In genomic region chr9:21283591-21283990, GRCm38 (mm10) we compare ENCODE assay signal across 28 mouse cellular contexts. TPM values are rescaled to one million over a fixed set of nuclear protein-coding genes. Genes with fewer than 3 reads are reported as not detected.
A peak's percentile ranks its signal among the peaks of the same experiment; 100 is the strongest.
DNase-seq lines count a peak whose midpoint lies in the region; ATAC-seq and TF ChIP-seq lines count a peak whose summit lies in the region.
"Had no signal": no experiment of that assay in that cellular context is flagged by ENCODE, and none has a peak within 500 bp of the region (broad histone marks: within the 10 kb centered on the region; RNA-seq: fewer than 3 reads in every experiment).

No protein-coding gene starts in this region.

- intact Hi-C loops in left cerebral cortex, adult 2 months (cut with DNase I), result no loop called here

- H3K27ac ChIP-seq in forebrain, postnatal 0 days (ENCODE audit: low read depth, low read length), result no peak overlapping the region
- H3K27ac ChIP-seq in forebrain, embryonic 14.5 days (ENCODE audit: low read depth, low read length), result no peak overlapping the region
- no peak overlapping the region for H3K27ac ChIP-seq in left cerebral cortex, adult 2 months
- H3K27ac ChIP-seq in midbrain, postnatal 0 days (ENCODE audit: low read depth, low read length), result no peak overlapping the region
- no peak overlapping the region for H3K27ac ChIP-seq in midbrain, embryonic 14.5 days (replicated peaks; ENCODE audit: low read depth, low read length)
- no peak overlapping the region for H3K27ac ChIP-seq in stomach, postnatal 0 days (replicated peaks)
- H3K27ac ChIP-seq: embryonic facial prominence, embryonic 13.5 days; forebrain, embryonic 12.5 days; hindbrain, embryonic 10.5 days; limb, embryonic 15.5 days had no signal

- peaks cover 10% of the 10 kb centered on the region; the same call in 1 of the 2 replicates for H3K4me1 ChIP-seq in forebrain, postnatal 0 days (ENCODE audit: insufficient read depth)
- H3K4me1 ChIP-seq in forebrain, embryonic 14.5 days (ENCODE audit: control insufficient read depth, insufficient read depth, low read length), result peaks cover 11% of the 10 kb centered on the region
- H3K4me1 ChIP-seq in midbrain, postnatal 0 days (ENCODE audit: insufficient read depth, low read length), result peaks cover 9% of the 10 kb centered on the region; the same call in 1 of the 2 replicates
- peaks cover 15% of the 10 kb centered on the region for H3K4me1 ChIP-seq in midbrain, embryonic 14.5 days (ENCODE audit: control insufficient read depth, insufficient read depth, low read length)
- H3K4me1 ChIP-seq in stomach, postnatal 0 days (replicated peaks; ENCODE audit: control insufficient read depth, insufficient read depth), result peaks cover 6% of the 10 kb centered on the region; the same call in 1 of the 2 replicates

- peak; percentile 29 for TF ChIP-seq CTCF in forebrain, postnatal 0 days (IDR thresholded peaks at IDR 0.05; ENCODE audit: low read depth)
- peak; percentile 8 for TF ChIP-seq CTCF in left cerebral cortex, adult 2 months (IDR thresholded peaks at IDR 0.05)
- TF ChIP-seq CTCF in midbrain, postnatal 0 days (IDR thresholded peaks at IDR 0.05), result peak; percentile 31; the same call in 1 of the 2 replicates
- TF ChIP-seq CTCF in stomach, postnatal 0 days (IDR thresholded peaks at IDR 0.05; ENCODE audit: low read depth), result peak; percentile 45

- no peaks in the 10 kb centered on the region for H3K27me3 ChIP-seq in forebrain, postnatal 0 days (ENCODE audit: insufficient read depth, low read length)
- no peaks in the 10 kb centered on the region for H3K27me3 ChIP-seq in forebrain, embryonic 14.5 days (replicated peaks; ENCODE audit: control insufficient read depth, insufficient read depth, low read length)
- H3K27me3 ChIP-seq in midbrain, postnatal 0 days (ENCODE audit: insufficient read depth, low read length), result no peaks in the 10 kb centered on the region
- H3K27me3 ChIP-seq in midbrain, embryonic 14.5 days (ENCODE audit: control insufficient read depth, insufficient read depth, low read length), result no peaks in the 10 kb centered on the region
- no peaks in the 10 kb centered on the region for H3K27me3 ChIP-seq in stomach, postnatal 0 days (ENCODE audit: control insufficient read depth, insufficient read depth, low read length)
- H3K27me3 ChIP-seq: embryonic facial prominence, embryonic 13.5 days; forebrain, embryonic 12.5 days; limb, embryonic 15.5 days; Patski had no signal

- peaks cover 48% of the 10 kb centered on the region for H3K36me3 ChIP-seq in forebrain, postnatal 0 days (ENCODE audit: insufficient read depth)
- peaks cover 64% of the 10 kb centered on the region for H3K36me3 ChIP-seq in forebrain, embryonic 14.5 days (ENCODE audit: control insufficient read depth, insufficient read depth, low read length)
- H3K36me3 ChIP-seq in midbrain, postnatal 0 days (ENCODE audit: insufficient read depth, low read length), result peaks cover 48% of the 10 kb centered on the region
- peaks cover 56% of the 10 kb centered on the region for H3K36me3 ChIP-seq in midbrain, embryonic 14.5 days (ENCODE audit: control insufficient read depth, insufficient read depth, low read length)
- peaks cover 28% of the 10 kb centered on the region for H3K36me3 ChIP-seq in stomach, postnatal 0 days (ENCODE audit: control insufficient read depth, insufficient read depth, low read length)

- no peaks in the 10 kb centered on the region for H3K9me3 ChIP-seq in forebrain, postnatal 0 days (ENCODE audit: low read length)
- H3K9me3 ChIP-seq in forebrain, embryonic 14.5 days (replicated peaks; ENCODE audit: control insufficient read depth, low read length), result no peaks in the 10 kb centered on the region
- no peaks in the 10 kb centered on the region for H3K9me3 ChIP-seq in midbrain, postnatal 0 days (ENCODE audit: low read length)
- H3K9me3 ChIP-seq in midbrain, embryonic 14.5 days (ENCODE audit: control insufficient read depth, low read length), result no peaks in the 10 kb centered on the region
- H3K9me3 ChIP-seq in stomach, postnatal 0 days (ENCODE audit: control insufficient read depth, low read length), result no peaks in the 10 kb centered on the region
- H3K9me3 ChIP-seq: embryonic facial prominence, embryonic 13.5 days; forebrain, embryonic 12.5 days; hindbrain, embryonic 10.5 days; limb, embryonic 15.5 days had no signal

- WGBS in forebrain, postnatal 0 days, result 93% methylated on average over 5 of the region's 5 CpGs
- 93% methylated on average over 5 of the region's 5 CpGs for WGBS in forebrain, embryonic 14.5 days
- WGBS in midbrain, postnatal 0 days, result 90% methylated on average over 5 of the region's 5 CpGs
- 89% methylated on average over 5 of the region's 5 CpGs for WGBS in midbrain, embryonic 14.5 days
- 90% methylated on average over 5 of the region's 5 CpGs for WGBS in stomach, postnatal 0 days

- no peak for ATAC-seq in forebrain, postnatal 0 days
- ATAC-seq in forebrain, embryonic 14.5 days, result no peak
- no peak for ATAC-seq in midbrain, postnatal 0 days (ENCODE audit: low FRiP score)
- ATAC-seq in midbrain, embryonic 14.5 days (ENCODE audit: low FRiP score, low TSS enrichment), result no peak
- ATAC-seq in stomach, postnatal 0 days (ENCODE audit: low FRiP score, low TSS enrichment), result no peak
- ATAC-seq: activated CD4-positive, CD25-positive, alpha-beta regulatory T cell, adult 4 months; Patski had no signal

- DNase-seq in forebrain, postnatal 0 days, result no peak
- no peak for DNase-seq in forebrain, embryonic 14.5 days (ENCODE audit: low spot score)
- DNase-seq in left cerebral cortex, adult 2 months (ENCODE audit: extremely low spot score in 1 of 2, low spot score in 2 of 2), result no peak
- no peak for DNase-seq in left cerebral cortex, adult 8-10 months (ENCODE audit: low spot score in 2 of 2)
- no peak for DNase-seq in midbrain, postnatal 0 days (ENCODE audit: low spot score)
- no peak for DNase-seq in midbrain, embryonic 14.5 days
- DNase-seq in stomach, postnatal 0 days (ENCODE audit: low spot score), result no peak
- no peak for DNase-seq in spleen, postnatal 14 days (ENCODE audit: low spot score in 2 of 2)
- DNase-seq: adrenal gland, postnatal 10 days; cerebellum, adult 2 months; cerebellum, postnatal 25 days; embryo, embryonic 11 days; layer of hippocampus, adult 9-11 months; left cerebral cortex, postnatal 4 days; right cerebral cortex, postnatal 25 days; spleen, adult 18-20 months; thymus, postnatal 14 days had no signal

- H3K4me3 ChIP-seq in forebrain, postnatal 0 days (ENCODE audit: low read depth, low read length), result no peak overlapping the region
- no peak overlapping the region for H3K4me3 ChIP-seq in forebrain, embryonic 14.5 days (ENCODE audit: low read depth, low read length)
- H3K4me3 ChIP-seq in left cerebral cortex, adult 2 months, result no peak overlapping the region
- H3K4me3 ChIP-seq in midbrain, postnatal 0 days (ENCODE audit: low read depth, low read length), result no peak overlapping the region
- H3K4me3 ChIP-seq in midbrain, embryonic 14.5 days (replicated peaks; ENCODE audit: low read depth, low read length), result no peak overlapping the region
- no peak overlapping the region for H3K4me3 ChIP-seq in stomach, postnatal 0 days (ENCODE audit: low read depth, low read length)
- H3K4me3 ChIP-seq: embryonic facial prominence, embryonic 13.5 days; erythroblast, embryonic 14.5 days; forebrain, embryonic 12.5 days; hindbrain, embryonic 10.5 days; limb, embryonic 15.5 days had no signal

- no peak for TF ChIP-seq EP300 in stomach, postnatal 0 days (optimal IDR thresholded peaks at IDR 0.05)

- H3K9ac ChIP-seq in forebrain, postnatal 0 days, result no peak overlapping the region
- H3K9ac ChIP-seq in forebrain, embryonic 14.5 days (ENCODE audit: low read length), result no peak overlapping the region
- no peak overlapping the region for H3K9ac ChIP-seq in midbrain, postnatal 0 days (replicated peaks; ENCODE audit: low read length, poor library complexity, severe bottlenecking)
- H3K9ac ChIP-seq in midbrain, embryonic 14.5 days (replicated peaks; ENCODE audit: low read length), result no peak overlapping the region
- H3K9ac ChIP-seq in stomach, postnatal 0 days (ENCODE audit: low read length), result no peak overlapping the region
- H3K9ac ChIP-seq: embryonic facial prominence, embryonic 13.5 days; forebrain, embryonic 12.5 days; limb, embryonic 15.5 days had no signal

- no peak overlapping the region for H3K4me2 ChIP-seq in forebrain, postnatal 0 days (ENCODE audit: low read depth)
- no peak overlapping the region for H3K4me2 ChIP-seq in forebrain, embryonic 14.5 days (ENCODE audit: low read length)
- no peak overlapping the region for H3K4me2 ChIP-seq in midbrain, postnatal 0 days (ENCODE audit: low read depth, low read length, poor library complexity, severe bottlenecking)
- H3K4me2 ChIP-seq in midbrain, embryonic 14.5 days (ENCODE audit: low read length), result no peak overlapping the region
- no peak overlapping the region for H3K4me2 ChIP-seq in stomach, postnatal 0 days (replicated peaks; ENCODE audit: low read depth)
- H3K4me2 ChIP-seq: embryonic facial prominence, embryonic 13.5 days; forebrain, embryonic 12.5 days; heart, embryonic 11.5 days; limb, embryonic 15.5 days; midbrain, embryonic 11.5 days had no signal

RNA-seq across cellular contexts. Expression of gene Kri1, which starts 4.2 kb away (rescaled TPM):
- total RNA-seq in forebrain, postnatal 0 days (2014; rRNA removed), result 27.6 and 28.1 TPM in 2 replicates
- 7.1 and 11.9 TPM in 2 replicates for polyA plus RNA-seq in forebrain, postnatal 0 days (2015; fragmentation: Nextera tagmentation; extraction: Ambion mirVana)
- polyA plus RNA-seq in forebrain, embryonic 14.5 days (2014; fragmentation: Nextera tagmentation; extraction: Ambion mirVana), result 9.8 and 14.6 TPM in 2 replicates
- 10 to 100 TPM; 43.3 to 46.1 TPM for total RNA-seq in left cerebral cortex, adult 2 months (2021)
- 10 to 100 TPM; 33.5 to 43.4 (median 39.4) TPM for total RNA-seq in left cerebral cortex, adult 8-10 months (2022)
- 21.9 and 25.9 TPM in 2 replicates for total RNA-seq in midbrain, postnatal 0 days (2014; rRNA removed)
- polyA plus RNA-seq in midbrain, postnatal 0 days (2015; fragmentation: Nextera tagmentation; extraction: Ambion mirVana), result 11.7 and 13.0 TPM in 2 replicates
- polyA plus RNA-seq in midbrain, embryonic 14.5 days (2014; fragmentation: Nextera tagmentation; extraction: Ambion mirVana), result 12.9 and 16.9 TPM in 2 replicates
- polyA plus RNA-seq in stomach, postnatal 0 days (2015; fragmentation: Nextera tagmentation; extraction: Ambion mirVana), result 6.7 and 7.9 TPM in 2 replicates

RNA-seq across cellular contexts. Expression of gene Cdkn2d, which starts 7.6 kb away (rescaled TPM):
- total RNA-seq in forebrain, postnatal 0 days (2014; rRNA removed), result 65.1 and 69.4 TPM in 2 replicates
- 104 and 118 TPM in 2 replicates for polyA plus RNA-seq in forebrain, postnatal 0 days (2015; fragmentation: Nextera tagmentation; extraction: Ambion mirVana)
- 101 and 107 TPM in 2 replicates for polyA plus RNA-seq in forebrain, embryonic 14.5 days (2014; fragmentation: Nextera tagmentation; extraction: Ambion mirVana)
- total RNA-seq in left cerebral cortex, adult 2 months (2021), result 10 to 100 TPM; 47.9 to 54.6 TPM
- total RNA-seq in left cerebral cortex, adult 8-10 months (2022), result 10 to 100 TPM; 53.5 to 63.9 (median 58.8) TPM
- total RNA-seq in midbrain, postnatal 0 days (2014; rRNA removed), result 93.4 and 126 TPM in 2 replicates
- polyA plus RNA-seq in midbrain, postnatal 0 days (2015; fragmentation: Nextera tagmentation; extraction: Ambion mirVana), result 141 and 146 TPM in 2 replicates
- 84.9 and 95.7 TPM in 2 replicates for polyA plus RNA-seq in midbrain, embryonic 14.5 days (2014; fragmentation: Nextera tagmentation; extraction: Ambion mirVana)
- polyA plus RNA-seq in stomach, postnatal 0 days (2015; fragmentation: Nextera tagmentation; extraction: Ambion mirVana), result 23.1 and 28.0 TPM in 2 replicates

RNA-seq across cellular contexts. Expression of gene Atg4d, which starts 18.5 kb away (rescaled TPM):
- total RNA-seq in forebrain, postnatal 0 days (2014; rRNA removed), result 18.7 and 19.5 TPM in 2 replicates
- polyA plus RNA-seq in forebrain, postnatal 0 days (2015; fragmentation: Nextera tagmentation; extraction: Ambion mirVana), result 19.9 and 26.4 TPM in 2 replicates
- 45.7 and 53.1 TPM in 2 replicates for polyA plus RNA-seq in forebrain, embryonic 14.5 days (2014; fragmentation: Nextera tagmentation; extraction: Ambion mirVana)
- 10 to 100 TPM; 45.3 to 49.5 TPM for total RNA-seq in left cerebral cortex, adult 2 months (2021)
- 10 to 100 TPM; 35.3 to 48.7 (median 39.7) TPM for total RNA-seq in left cerebral cortex, adult 8-10 months (2022)
- total RNA-seq in midbrain, postnatal 0 days (2014; rRNA removed), result 20.3 and 26.6 TPM in 2 replicates
- polyA plus RNA-seq in midbrain, postnatal 0 days (2015; fragmentation: Nextera tagmentation; extraction: Ambion mirVana), result 26.3 and 32.6 TPM in 2 replicates
- 44.6 and 44.7 TPM in 2 replicates for polyA plus RNA-seq in midbrain, embryonic 14.5 days (2014; fragmentation: Nextera tagmentation; extraction: Ambion mirVana)
- 38.6 and 41.7 TPM in 2 replicates for polyA plus RNA-seq in stomach, postnatal 0 days (2015; fragmentation: Nextera tagmentation; extraction: Ambion mirVana)

RNA-seq across cellular contexts. Expression of gene Ap1m2, which starts 28.5 kb away (rescaled TPM):
- total RNA-seq in forebrain, postnatal 0 days (2014; rRNA removed), result 2.6 and 4.2 TPM in 2 replicates
- 2.4 and 2.9 TPM in 2 replicates for polyA plus RNA-seq in forebrain, postnatal 0 days (2015; fragmentation: Nextera tagmentation; extraction: Ambion mirVana)
- polyA plus RNA-seq in forebrain, embryonic 14.5 days (2014; fragmentation: Nextera tagmentation; extraction: Ambion mirVana), result 0.91 and 1.4 TPM in 2 replicates
- 1 to 10 TPM; 1.2 to 2.4 TPM for total RNA-seq in left cerebral cortex, adult 2 months (2021)
- total RNA-seq in left cerebral cortex, adult 8-10 months (2022), result 1 to 10 TPM; 1.2 to 1.5 (median 1.4) TPM
- total RNA-seq in midbrain, postnatal 0 days (2014; rRNA removed), result 3.9 and 4.7 TPM in 2 replicates
- polyA plus RNA-seq in midbrain, postnatal 0 days (2015; fragmentation: Nextera tagmentation; extraction: Ambion mirVana), result 3.1 TPM in 2 replicates
- 0.88 and 1.5 TPM in 2 replicates for polyA plus RNA-seq in midbrain, embryonic 14.5 days (2014; fragmentation: Nextera tagmentation; extraction: Ambion mirVana)
- polyA plus RNA-seq in stomach, postnatal 0 days (2015; fragmentation: Nextera tagmentation; extraction: Ambion mirVana), result 84.9 and 90.6 TPM in 2 replicates
- total RNA-seq: gastrocnemius, adult 8-10 months had no signal
- polyA plus RNA-seq: erythroblast, embryonic 14.5 days; heart, postnatal 0 days; Patski had no signal

RNA-seq across cellular contexts. Expression of gene S1pr5, which starts 35.3 kb away (rescaled TPM):
- 2.7 and 2.8 TPM in 2 replicates for total RNA-seq in forebrain, postnatal 0 days (2014; rRNA removed)
- polyA plus RNA-seq in forebrain, postnatal 0 days (2015; fragmentation: Nextera tagmentation; extraction: Ambion mirVana), result 1.9 and 2.3 TPM in 2 replicates
- 0.94 and 1.4 TPM in 2 replicates for polyA plus RNA-seq in forebrain, embryonic 14.5 days (2014; fragmentation: Nextera tagmentation; extraction: Ambion mirVana)
- 1 to 10 TPM; 6.8 to 8.3 TPM for total RNA-seq in left cerebral cortex, adult 2 months (2021)
- total RNA-seq in left cerebral cortex, adult 8-10 months (2022), result 10 to 100 TPM; 14.8 to 20.5 (median 16.8) TPM
- 4.2 and 5.2 TPM in 2 replicates for total RNA-seq in midbrain, postnatal 0 days (2014; rRNA removed)
- 2.7 and 2.9 TPM in 2 replicates for polyA plus RNA-seq in midbrain, postnatal 0 days (2015; fragmentation: Nextera tagmentation; extraction: Ambion mirVana)
- 2.3 and 2.8 TPM in 2 replicates for polyA plus RNA-seq in midbrain, embryonic 14.5 days (2014; fragmentation: Nextera tagmentation; extraction: Ambion mirVana)
- polyA plus RNA-seq in stomach, postnatal 0 days (2015; fragmentation: Nextera tagmentation; extraction: Ambion mirVana), result 4.7 and 5.0 TPM in 2 replicates
- polyA plus RNA-seq: erythroblast, embryonic 14.5 days; Patski had no signal
